Mouse (Mus musculus) stomach, postnatal 0 days (tissue): ENCODE results near the gene Ehbp1. TPM values are rescaled to one million over a fixed set of nuclear protein-coding genes. Genes with fewer than 3 reads are reported as not detected.

Experiments used
- ATAC-seq: fragments of 200-750 bp; cut with Nextera tagmentation; 2 replicates; pipeline ENCODE4 v1.8.0; 2017; ENCODE audit not compliant: low FRiP score, low TSS enrichment
- DNase-seq: peaks from one replicate; pipeline ENCODE4 v3.0.0-alpha.2; 2016; ENCODE audit warnings: low spot score
- H3K27ac ChIP-seq: fragments of 300-500 bp; sonication (generic); replicated peaks from 2 replicates; pipeline ENCODE4 v1.5.1; 2014; ENCODE audit warnings: mild to moderate bottlenecking, control low read depth
- H3K27me3 ChIP-seq: fragments of 300-500 bp; sonication (generic); 2 replicates; pipeline ENCODE4 v1.6.1; 2014; ENCODE audit warnings: low read length; ENCODE audit not compliant: control insufficient read depth, insufficient read depth
- H3K36me3 ChIP-seq: fragments of 300-500 bp; sonication (generic); 2 replicates; pipeline ENCODE4 v1.6.1; 2014; ENCODE audit warnings: low read length, mixed read lengths; ENCODE audit not compliant: control insufficient read depth, insufficient read depth
- H3K4me1 ChIP-seq: fragments of 300-500 bp; sonication (generic); replicated peaks from 2 replicates; pipeline ENCODE4 v1.6.1; 2014; ENCODE audit warnings: antibody characterized with exemption; ENCODE audit not compliant: control insufficient read depth, insufficient read depth
- H3K4me2 ChIP-seq: fragments of 300-500 bp; sonication (generic); replicated peaks from 2 replicates; pipeline ENCODE4 v1.6.1; 2014; ENCODE audit warnings: low read depth, mild to moderate bottlenecking, control low read depth, moderate library complexity
- H3K4me3 ChIP-seq: fragments of 300-500 bp; sonication (generic); 2 replicates; pipeline ENCODE4 v1.5.1; 2014; ENCODE audit warnings: low read depth, low read length, control low read depth
- H3K9ac ChIP-seq: fragments of 300-500 bp; sonication (generic); 2 replicates; pipeline ENCODE4 v1.6.1; 2014; ENCODE audit warnings: mild to moderate bottlenecking, low read length, control low read depth, mixed read lengths
- H3K9me3 ChIP-seq: fragments of 300-500 bp; sonication (generic); 2 replicates; pipeline ENCODE4 v1.6.1; 2016; ENCODE audit warnings: low read length; ENCODE audit not compliant: control insufficient read depth
- CTCF ChIP-seq: IDR thresholded peaks from 2 replicates; pipeline ENCODE4 v1.5.1; 2016; ENCODE audit warnings: antibody characterized with exemption, low read depth, mild to moderate bottlenecking, moderate library complexity
- EP300 ChIP-seq: optimal IDR thresholded peaks from 2 replicates; pipeline ENCODE3; 2016; ENCODE audit warnings: antibody characterized with exemption
- WGBS: fragments of 180-500 bp; shearing (Covaris S2); extraction: QIAGEN DNeasy Blood & Tissue Kit; methylation state at CpG from one replicate; pipeline ENCODE4 v1.1.7; 2014; 5-methylcytosine and 5-hydroxymethylcytosine counted together
- polyA plus RNA-seq: library from polyadenylated mRNA; unstranded; fragments of >200 nt; fragmentation: Nextera tagmentation; extraction: Ambion mirVana; gene quantifications from 2 replicates; pipeline ENCODE4 v1.2.1, GENCODE M21; 2015

Ehbp1 gene
- polyA plus RNA-seq, 1 experiment from 2014 or later, result 3.8 TPM

- H3K4me3 ChIP-seq, result no peak overlapping the region
- H3K27me3 ChIP-seq, result no peaks in the 10 kb centered on the region
- H3K27ac ChIP-seq, result no peak overlapping the region
- no peak for ATAC-seq
- no peak overlapping the region for H3K4me2 ChIP-seq
- whole genome bisulfite sequencing, result 66% methylated on average over 3 of the region's 3 CpGs
- H3K9ac ChIP-seq, result no peak overlapping the region
- H3K4me1 ChIP-seq, result no peaks in the 10 kb centered on the region
- TF ChIP-seq EP300, result no peak
- TF ChIP-seq CTCF, result no peak
- H3K9me3 ChIP-seq, result no peaks in the 10 kb centered on the region
- H3K36me3 ChIP-seq, result no peaks in the 10 kb centered on the region
- no peak for DNase-seq
Observed at GRCm38 (mm10) chr11:22190576-22190975, 151.5 kb downstream of the Ehbp1 start.

GRCm38 (mm10) chr11:22189970-22190369 is 152.1 kb downstream of the Ehbp1 start:
- Histone ChIP-seq H3K4me2 (no peak overlapping the region), H3K4me1 (no peaks in the 10 kb centered on the region), H3K4me3 (no peak overlapping the region), H3K9ac (no peak overlapping the region), H3K27ac (no peak overlapping the region), H3K27me3 (no peaks in the 10 kb centered on the region), H3K9me3 (no peaks in the 10 kb centered on the region), H3K36me3 (no peaks in the 10 kb centered on the region)
- TF ChIP-seq EP300 (no peak), CTCF (no peak)
- ATAC-seq (no peak), DNase-seq (no peak)
- 62% methylated on average over 3 of the region's 3 CpGs for WGBS

GRCm38 (mm10) chr11:22181530-22182501 is 160.3 kb downstream of the Ehbp1 start:
- Histone ChIP-seq H3K9ac (no peak overlapping the region), H3K27ac (no peak overlapping the region), H3K9me3 (no peaks in the 10 kb centered on the region), H3K36me3 (no peaks in the 10 kb centered on the region), H3K4me2 (no peak overlapping the region), H3K4me3 (no peak overlapping the region), H3K27me3 (no peaks in the 10 kb centered on the region), H3K4me1 (no peaks in the 10 kb centered on the region)
- ATAC-seq (no peak), DNase-seq (no peak)
- WGBS, result 78% methylated on average over 8 of the region's 8 CpGs
- TF ChIP-seq CTCF (no peak), EP300 (no peak)

GRCm38 (mm10) chr11:22180146-22180545 is 161.9 kb downstream of the Ehbp1 start:
- DNase-seq, result no peak
- H3K9me3 ChIP-seq, result no peaks in the 10 kb centered on the region
- no peak overlapping the region for H3K27ac ChIP-seq
- no peak overlapping the region for H3K4me2 ChIP-seq
- no peak overlapping the region for H3K4me3 ChIP-seq
- H3K9ac ChIP-seq, result no peak overlapping the region
- no peaks in the 10 kb centered on the region for H3K4me1 ChIP-seq
- ATAC-seq, result no peak
- no peaks in the 10 kb centered on the region for H3K27me3 ChIP-seq
- H3K36me3 ChIP-seq, result no peaks in the 10 kb centered on the region
- TF ChIP-seq EP300 (no peak), CTCF (no peak)

GRCm38 (mm10) chr11:22178569-22178968 is 163.5 kb downstream of the Ehbp1 start:
- no peaks in the 10 kb centered on the region for H3K36me3 ChIP-seq
- DNase-seq (no peak), ATAC-seq (no peak)
- H3K4me3 ChIP-seq, result no peak overlapping the region
- no peak overlapping the region for H3K27ac ChIP-seq
- H3K27me3 ChIP-seq, result no peaks in the 10 kb centered on the region
- TF ChIP-seq CTCF, result no peak
- TF ChIP-seq EP300, result no peak
- no peaks in the 10 kb centered on the region for H3K9me3 ChIP-seq
- H3K9ac ChIP-seq, result no peak overlapping the region
- WGBS, result 80% methylated on average over 1 of the region's 1 CpGs
- no peak overlapping the region for H3K4me2 ChIP-seq
- H3K4me1 ChIP-seq, result no peaks in the 10 kb centered on the region

GRCm38 (mm10) chr11:22174311-22174710 is 167.8 kb downstream of the Ehbp1 start:
- DNase-seq, result no peak
- no peak for TF ChIP-seq CTCF
- TF ChIP-seq EP300, result no peak
- Histone ChIP-seq H3K4me3 (no peak overlapping the region), H3K9ac (no peak overlapping the region), H3K27ac (no peak overlapping the region), H3K27me3 (no peaks in the 10 kb centered on the region), H3K4me2 (no peak overlapping the region), H3K9me3 (no peaks in the 10 kb centered on the region), H3K4me1 (no peaks in the 10 kb centered on the region), H3K36me3 (no peaks in the 10 kb centered on the region)
- no peak for ATAC-seq
- 83% methylated on average over 3 of the region's 3 CpGs for WGBS
